Mouse (Mus musculus): ENCODE results near the gene Nsrp1.

The Nsrp1 gene

DNA sequence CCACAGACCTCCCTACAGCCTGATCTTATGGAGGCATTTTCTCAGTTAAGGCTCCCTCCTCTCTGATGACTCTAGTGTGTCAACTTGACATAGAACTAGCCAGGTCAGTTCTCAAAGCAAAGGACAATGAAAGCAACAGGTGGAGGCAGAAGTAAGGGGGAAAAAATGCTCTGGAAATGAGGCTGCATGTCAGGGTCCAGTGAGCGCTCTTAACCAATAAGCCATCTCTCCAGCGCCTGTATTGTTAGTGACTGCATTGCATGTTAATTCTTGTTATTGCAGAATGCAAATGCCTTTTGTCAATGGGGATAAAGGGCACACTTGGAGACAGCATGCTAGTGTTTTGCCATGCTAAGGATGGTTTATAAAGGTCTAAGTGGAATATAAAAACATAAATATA, 35.4 kb downstream of the Nsrp1 start:
- no peak for DNase-seq (ENCODE audit: extremely low spot score)

DNA sequence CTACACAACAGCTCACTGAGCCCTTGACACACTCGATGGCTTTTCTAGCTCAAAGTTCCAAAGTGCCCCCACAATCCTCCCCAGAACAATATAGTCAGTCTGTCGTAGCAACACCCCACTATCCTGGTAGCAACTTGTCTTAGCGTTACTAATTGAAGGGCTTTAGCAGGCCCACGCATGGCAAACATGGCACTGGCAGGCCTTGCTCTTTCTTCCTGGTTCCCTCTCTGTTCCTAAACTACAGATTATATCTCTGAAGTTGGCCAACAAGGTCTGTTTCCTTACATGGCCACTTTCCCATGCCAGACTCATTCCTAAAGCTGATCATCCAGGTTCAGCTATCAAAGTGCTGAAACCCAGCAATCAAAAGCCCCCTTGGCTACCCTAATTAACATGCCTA, 36.3 kb downstream of the Nsrp1 start:
- no peak for DNase-seq (ENCODE audit: extremely low spot score)

DNA sequence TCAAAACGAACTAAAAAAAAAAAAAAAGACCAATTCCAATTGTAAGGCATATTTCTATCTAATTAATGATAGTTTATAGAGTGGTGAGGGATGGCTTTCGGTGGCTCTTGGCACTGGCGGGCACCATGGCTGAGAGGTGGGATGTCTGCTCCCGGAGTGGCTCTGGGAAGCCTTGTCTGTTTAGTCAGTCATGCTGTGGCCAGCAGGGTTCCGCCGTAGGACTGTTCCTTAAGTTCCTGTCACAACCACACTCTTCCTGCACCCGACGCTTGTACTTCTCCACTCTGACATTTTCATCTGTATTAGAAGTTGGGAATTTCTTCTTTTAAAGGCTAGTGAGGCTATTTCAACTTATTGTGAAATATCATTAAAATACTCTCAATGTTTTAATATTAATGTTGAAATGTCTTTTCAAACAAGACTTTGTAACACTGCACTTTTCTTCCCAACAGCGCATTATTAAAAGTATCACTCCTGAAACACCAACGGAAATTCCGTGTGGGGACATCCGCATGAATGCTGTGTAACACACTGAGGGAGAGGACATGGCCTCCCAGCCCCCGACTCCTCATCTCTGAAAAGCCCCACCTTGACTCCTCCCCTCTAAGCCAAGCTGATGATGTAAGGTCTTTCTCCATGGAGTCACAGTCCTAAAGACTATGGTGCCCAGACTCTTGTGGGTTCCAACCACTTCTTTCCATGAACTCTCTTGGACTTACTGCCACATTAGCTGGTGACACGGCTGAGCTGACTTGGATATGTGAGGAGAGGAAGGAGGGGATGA, 46.9 kb downstream of the Nsrp1 start:
- no peak for DNase-seq (ENCODE audit: extremely low spot score)

DNA sequence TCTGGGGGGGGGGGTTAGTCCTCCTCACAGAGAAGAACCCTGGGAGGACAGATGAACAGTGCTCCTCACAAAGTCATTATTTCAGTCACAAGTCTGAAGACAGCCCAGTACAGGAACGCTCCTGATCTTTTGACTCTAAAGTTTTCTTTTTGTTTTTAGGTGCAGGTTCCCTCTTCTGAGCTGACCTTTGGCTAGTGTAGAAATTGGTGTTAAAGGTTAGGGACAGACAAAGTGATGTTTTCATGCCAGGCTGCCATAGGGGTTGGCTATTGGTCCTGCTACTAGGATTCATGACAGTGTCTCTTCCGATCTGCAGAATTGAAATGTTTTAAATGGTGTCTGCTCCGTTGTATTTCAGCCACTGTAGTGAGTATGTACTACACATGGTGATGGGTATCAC, 50.1 kb downstream of the Nsrp1 start:
- DNase-seq (ENCODE audit: extremely low spot score), result no peak

DNA sequence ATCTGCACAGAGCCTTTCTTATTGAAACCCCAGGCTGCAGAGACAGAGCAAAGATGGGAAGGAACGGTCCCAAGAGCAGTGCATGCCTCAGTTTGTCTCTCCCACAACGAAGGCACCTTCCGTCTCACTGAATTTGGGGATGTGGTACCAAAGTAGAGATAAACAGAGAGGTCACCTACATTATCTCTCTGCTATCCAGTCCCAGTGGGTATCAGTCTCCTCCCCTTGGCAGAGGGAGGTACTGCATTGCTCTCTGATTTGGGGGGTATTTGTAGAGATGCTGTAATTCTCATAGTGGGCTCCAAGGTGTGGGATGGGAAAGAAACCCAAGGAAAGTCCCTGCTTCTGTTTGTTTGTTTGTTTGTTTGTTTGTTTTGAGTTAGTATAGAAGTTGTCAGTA, 51.7 kb downstream of the Nsrp1 start:
- DNase-seq (ENCODE audit: extremely low spot score), result no peak

DNA sequence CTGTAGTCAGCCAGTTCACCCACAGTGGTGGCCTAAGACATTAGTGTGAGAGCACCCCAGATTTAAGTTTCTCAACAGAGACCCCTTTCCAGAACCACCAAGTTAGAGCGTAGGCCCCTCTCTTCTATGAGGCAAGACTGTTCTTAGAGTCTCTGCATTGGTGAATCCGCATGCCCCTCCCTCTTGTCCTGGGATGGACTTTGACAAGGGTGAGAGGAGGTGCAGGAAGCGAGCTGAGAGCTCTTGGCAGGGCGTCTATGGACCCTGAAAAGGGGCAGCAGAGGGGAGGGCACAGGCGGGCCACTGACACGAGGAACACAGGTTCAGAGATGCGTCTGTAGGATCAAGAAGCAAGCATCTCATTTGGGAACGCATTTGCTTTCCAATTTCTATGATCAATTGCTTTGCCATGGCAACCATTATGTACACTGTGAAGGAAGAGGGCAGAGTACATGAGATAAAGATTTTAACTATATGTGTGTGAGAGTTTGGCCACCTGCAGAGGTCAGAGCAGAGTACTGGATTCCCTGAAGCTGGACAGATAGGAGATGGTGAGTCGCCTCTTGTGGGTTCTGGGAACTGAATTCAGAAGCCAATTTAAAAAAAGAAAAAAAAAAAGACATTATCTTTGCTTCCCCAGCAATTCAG, 56.4 kb downstream of the Nsrp1 start:
- no peak for DNase-seq (ENCODE audit: extremely low spot score)

DNA sequence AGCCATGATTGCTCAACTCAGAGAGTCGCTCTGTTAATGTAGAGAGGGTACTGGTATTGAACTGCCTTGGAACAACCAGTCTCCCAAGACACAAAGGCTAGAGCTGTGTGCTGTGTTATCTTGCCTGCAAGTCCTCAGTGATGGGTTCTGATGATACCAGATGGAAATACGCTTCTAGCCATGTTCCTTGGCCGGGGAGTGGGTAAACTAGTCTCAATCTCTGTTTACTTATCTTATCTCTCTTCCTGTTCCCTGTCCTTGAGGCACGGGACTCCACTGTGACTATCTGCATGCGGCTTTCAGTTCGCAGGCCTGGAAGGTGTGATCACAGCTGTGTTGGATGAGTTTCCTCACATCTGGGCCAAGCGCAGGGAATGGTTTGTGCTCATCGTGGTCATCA, 58.7 kb downstream of the Nsrp1 start:
- no peak for DNase-seq (ENCODE audit: extremely low spot score)

DNA sequence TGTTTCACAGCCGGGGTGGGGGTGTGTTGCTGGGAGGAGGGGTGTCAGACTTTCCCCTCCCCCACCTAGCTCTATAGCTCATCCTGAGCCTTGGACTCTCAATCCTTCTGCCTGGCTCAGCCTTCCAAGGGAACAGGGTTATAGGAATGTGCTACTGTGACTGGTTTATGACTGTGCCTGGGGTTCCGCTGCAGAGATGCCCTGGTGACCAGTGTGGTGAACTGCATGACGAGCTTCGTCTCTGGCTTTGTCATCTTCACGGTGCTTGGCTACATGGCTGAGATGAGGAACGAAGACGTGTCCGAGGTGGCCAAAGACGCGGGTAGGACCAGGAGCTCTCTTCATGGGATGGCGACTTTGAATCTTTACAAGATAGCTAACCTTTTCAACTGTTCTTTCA, 60.2 kb downstream of the Nsrp1 start:
- no peak for DNase-seq (ENCODE audit: extremely low spot score)

DNA sequence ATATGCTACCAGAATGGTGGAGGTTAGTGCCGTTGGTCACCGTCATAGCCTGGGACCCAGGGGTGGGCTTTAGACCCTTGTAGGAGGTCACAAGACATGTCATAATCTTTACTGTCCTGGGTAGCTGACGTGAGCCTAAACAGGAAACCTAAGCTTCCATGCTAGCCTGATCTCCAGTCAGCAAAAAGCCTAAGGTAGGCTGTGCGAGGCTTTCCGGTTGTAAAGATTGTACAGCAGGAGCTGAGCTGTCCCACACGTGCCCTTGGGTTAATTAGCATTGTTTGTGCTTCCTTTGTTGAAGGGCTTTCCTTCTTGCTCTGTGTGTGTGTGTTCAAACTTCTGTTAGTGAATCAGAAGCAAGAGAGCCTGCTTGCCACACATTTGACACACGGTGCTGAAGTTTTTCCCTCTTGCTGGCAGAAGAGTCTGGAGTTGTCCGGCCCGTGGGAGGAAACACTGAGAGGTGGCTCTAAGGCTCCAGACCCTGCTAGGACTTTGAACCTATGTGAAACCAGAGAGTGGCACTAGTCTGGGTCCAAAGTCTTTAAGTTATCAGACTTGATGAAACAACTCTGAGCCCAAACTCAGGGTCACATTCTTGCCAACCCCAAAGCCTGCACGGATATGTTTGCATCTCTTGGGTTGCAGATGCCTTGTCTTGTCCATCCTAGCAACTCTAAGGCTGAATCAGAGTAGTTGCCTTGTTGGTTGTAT, 67.3 kb downstream of the Nsrp1 start:
- DNase-seq (ENCODE audit: extremely low spot score), result no peak

DNA sequence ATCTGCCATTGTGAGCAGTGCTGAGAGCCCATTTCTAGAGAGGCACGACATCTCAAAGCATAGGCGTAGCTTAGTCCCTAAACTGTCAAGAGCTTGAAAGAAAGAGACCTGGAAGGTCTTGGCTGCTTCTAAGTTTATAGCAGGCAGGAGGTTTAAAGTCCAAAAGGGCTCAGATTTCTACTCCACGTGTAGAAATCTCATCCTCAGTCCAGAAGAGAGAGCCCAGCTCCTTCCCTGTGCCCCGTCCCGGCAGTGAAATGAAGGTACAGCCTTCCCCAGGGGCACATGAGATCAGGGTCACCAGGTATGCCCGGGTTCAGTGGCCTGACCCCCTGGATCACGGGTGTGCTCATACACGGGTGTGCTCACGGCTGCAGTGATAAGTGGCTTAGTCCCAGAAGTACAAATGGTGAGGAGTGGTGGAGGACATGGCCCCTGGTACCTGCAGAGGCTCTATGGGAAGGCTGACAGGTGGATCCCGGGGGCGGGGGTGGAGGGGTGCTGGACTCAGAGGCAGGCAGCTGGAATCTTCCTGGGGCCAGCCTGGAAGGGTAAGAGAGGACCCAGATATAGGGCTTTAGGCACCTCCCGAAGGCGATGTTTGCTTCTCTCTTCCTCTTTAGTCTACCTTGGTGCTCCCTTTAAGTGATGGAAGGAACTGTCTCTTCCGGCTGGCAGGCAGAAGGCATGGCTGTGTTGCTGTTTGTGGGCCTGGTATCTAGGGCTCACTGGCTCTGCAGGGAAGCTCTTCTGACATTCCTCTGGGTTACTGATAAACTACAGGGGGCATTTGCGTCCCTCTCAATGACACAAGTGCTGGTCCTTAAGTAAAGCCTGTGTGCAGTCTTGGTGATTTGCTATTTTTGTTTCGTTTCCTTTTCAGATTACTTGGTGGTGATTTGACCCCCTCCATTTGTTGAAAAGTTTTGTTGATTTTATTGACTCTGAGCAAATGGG, 68.9 kb downstream of the Nsrp1 start:
- no peak for DNase-seq (ENCODE audit: extremely low spot score)

DNA sequence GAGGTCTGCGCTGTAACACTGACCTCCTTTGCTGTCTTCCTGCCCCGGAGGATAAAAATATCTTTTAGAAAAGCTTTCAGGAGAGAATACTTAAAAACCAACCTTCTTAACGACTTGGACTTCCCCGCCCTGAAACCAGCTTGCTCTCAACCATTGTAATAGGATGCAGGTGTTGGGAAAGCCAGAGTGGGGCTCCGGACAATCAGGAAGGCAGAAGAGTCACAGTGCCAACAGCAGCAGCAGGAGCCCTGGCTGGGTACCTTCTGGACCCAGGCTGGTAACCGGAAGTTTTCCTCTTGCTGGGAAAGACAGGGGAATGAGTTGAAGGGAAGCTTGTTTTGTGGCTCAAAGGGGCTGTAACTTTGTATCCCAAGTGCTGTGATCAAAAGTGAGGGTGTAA, 71.6 kb downstream of the Nsrp1 start:
- DNase-seq (ENCODE audit: extremely low spot score), result no peak

DNA sequence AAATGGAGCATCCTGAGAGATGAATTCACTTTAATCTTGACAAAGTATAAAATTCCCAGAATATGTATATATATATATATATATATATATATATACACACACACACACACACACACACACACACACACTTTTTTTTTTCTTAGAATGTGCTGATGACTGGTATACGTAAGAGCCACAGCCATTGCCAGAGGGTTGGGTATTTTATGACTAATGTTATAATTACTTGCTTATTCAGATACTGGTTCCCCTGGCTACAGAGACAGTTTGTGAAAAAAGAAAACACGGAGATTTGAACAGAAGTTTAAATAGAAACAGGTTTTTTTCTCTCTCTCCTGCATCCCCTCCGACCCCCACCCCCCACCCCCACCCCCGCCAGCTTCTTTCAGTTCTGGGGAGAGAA, 72.4 kb downstream of the Nsrp1 start:
- DNase-seq (ENCODE audit: extremely low spot score), result no peak

DNA sequence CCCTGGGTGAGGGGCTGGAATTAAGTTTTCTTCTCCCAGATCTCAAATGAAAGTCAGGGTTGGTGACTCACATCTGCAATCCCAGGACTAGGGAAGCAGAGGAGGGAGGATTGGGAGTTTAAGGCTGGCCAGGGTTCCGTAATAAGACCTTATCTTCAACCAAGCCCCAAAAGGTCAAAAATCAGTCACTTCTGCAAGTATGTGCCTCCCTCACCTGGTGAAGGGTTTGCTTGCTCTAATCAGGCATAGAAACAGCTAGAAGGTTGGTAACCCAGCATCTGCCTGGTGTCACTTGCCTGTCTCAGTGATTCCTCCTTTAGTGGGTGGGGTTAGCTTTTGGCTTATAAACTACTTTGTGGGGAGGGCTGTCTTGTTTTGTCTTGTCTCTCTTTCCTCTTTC, 75.9 kb downstream of the Nsrp1 start:
- DNase-seq (ENCODE audit: extremely low spot score), result no peak

DNA sequence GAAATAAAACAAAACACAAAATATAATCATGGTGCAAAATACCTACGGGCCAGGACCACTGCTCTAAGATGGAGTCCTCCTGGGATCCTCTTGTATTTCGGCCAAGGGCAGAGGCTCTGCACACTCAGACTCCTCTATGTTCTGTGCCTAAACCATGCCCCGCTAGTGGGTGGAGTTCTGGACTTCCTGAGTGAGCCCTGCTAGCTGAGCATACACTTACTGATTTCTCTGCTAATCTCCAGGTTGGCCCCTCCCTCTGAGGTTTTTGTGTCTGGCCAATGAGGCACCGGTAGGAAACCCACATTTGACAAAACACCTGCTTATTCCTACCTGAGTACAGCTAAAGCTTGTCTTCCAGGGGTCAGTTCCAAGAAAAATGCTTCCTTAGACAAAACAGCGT, 77.5 kb downstream of the Nsrp1 start:
- no peak for DNase-seq (ENCODE audit: extremely low spot score)

DNA sequence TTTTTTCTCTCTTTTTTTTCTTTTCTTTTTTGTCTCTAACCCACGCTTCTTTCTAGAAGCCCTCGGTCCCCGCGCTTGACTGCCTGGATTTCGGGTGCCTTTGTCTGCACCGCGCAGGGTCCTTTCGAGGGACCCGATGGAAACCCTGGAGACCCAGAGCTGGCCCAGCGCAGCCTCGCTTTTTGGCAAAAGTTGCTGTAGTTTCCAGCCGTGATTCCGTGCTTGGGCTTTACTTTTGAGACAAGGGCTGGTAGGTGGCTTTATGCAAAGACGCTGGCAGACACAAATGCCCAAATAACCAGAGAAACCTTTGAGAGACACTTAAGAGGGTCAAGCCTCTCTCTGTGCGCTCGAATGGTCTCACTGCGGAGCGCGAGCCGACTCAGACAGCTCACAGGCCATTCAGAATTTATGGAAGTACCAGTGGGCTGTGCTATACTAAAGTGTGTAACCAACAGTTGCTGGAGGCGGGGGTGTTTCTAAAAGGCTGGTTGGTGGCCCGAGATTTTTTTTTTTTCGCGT, 79.5 kb downstream of the Nsrp1 start:
- peak; percentile 58 for DNase-seq (ENCODE audit: extremely low spot score)

DNA sequence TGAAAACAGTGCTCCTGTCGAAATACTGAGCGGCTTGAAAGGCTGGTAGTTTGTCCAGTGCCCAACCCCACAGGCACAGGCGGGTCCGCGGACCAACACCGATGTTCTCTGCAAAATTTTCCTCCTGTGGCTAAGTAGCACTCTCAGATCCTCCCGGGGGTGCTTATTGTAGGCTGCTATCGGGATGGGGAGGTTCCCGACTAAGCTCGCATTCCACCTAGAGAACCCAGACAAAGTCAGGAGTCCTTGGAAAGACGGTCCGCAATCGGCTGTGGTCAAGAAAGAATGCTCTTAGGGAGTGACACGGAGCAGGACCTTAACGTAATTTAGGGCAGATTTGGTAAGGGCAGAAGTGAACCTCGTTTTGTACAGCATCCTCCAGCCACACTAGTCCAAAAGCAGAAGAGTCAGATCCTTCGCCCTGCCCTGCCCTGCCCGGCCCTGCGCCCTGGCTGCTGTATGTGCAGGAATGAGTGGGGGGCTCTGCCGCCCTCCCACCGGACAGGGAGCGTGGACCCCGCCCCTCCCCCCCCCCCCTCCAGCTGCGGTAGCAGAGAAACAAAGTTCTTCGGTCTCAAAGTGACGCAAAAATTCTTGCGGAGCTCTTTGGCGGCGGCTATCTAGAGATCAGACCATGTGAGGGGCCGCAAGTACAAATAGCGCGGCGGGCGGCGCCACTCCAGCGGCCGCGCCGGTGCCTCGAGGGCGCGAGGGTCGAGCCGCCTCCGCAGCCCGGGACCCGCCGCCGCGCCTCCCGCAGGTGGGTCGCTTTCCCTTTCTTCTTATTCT, 80.1 kb downstream of the Nsrp1 start, which contains the start of gene Slc6a4:
Gene Slc6a4, plus strand, starts transcription at position 688 of the 789 bp plus-strand sequence.
- DNase-seq (ENCODE audit: extremely low spot score), result peak; percentile 61

DNA sequence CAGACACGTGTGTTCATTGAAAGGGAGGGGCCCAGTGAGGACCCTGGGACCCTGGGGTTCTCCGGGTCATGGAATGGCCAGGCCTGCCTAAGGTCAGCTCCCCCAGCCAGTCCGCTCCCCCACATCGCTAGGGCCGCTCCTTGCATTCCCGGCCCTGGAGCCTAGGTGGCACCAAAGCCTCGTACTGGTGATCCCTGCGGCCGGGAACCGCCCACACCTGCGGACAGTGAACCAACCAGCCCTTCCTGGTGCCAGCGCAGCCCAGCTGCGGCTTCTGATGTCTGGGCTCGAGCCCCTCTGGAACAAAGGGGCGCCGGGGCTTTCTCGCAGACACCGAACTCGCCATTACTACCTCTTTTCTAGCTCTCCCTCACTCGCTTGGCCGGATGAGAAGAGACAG, 80.9 kb downstream of the Nsrp1 start:
- DNase-seq (ENCODE audit: extremely low spot score), result peak; percentile 91

DNA sequence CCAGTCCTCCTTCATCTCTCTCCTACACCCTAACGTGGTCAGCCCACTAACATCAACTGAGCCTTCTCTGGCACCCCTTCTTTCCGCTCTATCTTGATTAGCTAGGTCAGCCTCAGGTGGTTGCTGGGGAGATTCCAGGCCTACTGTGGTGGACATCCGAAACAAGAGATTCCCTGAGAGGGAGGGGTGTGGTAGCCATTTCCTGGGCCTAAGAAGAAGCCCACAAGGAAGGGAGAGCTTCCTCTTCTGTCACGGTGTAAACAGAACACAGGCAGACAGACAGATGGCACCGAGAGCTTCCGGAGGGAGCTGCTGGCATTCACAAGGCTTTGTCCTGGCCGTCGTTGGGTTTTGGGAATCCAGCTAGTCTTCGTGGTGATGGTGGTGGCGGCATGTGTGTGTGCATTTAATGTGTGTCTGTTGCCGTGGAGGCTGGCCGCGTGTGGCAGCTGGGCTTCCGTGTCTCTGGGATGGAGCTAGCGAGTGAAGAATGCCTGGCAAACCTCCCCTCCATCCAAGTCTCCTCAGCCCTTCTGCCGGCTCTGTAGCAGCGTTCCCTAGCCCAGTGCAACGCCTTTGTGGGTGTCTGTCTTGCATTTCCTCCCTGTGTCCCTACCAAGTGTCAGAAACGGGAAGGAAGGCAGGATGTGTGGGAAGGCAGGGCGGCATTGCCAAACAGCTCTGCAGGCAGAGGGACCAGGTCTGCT, 82.1 kb downstream of the Nsrp1 start:
- no peak for DNase-seq (ENCODE audit: extremely low spot score)
